Mouse (Mus musculus) heart, postnatal 0 days (tissue): Measurements from ENCODE around the gene Gm14308. TPM values are rescaled to one million over a fixed set of nuclear protein-coding genes. Genes with fewer than 3 reads are reported as not detected.
"Not testable (repeated sequence)": the region's sequence is repeated elsewhere in the genome, so short reads cannot be mapped to it uniquely, and the experiment has no call there.

Experiments used
- ATAC-seq: fragments of 200-750 bp; cut with Nextera tagmentation; 2 replicates; pipeline ENCODE4 v1.8.0; 2017; ENCODE audit warnings: low read depth, moderate number of reproducible peaks, moderate library complexity; ENCODE audit not compliant: insufficient read depth
- DNase-seq: peaks from one replicate; pipeline ENCODE4 v3.0.0-alpha.2; 2016; ENCODE audit warnings: low spot score
- H3K27ac ChIP-seq: fragments of 300-500 bp; sonication (generic); 2 replicates; pipeline ENCODE4 v1.5.1; 2014; ENCODE audit warnings: low read depth, mild to moderate bottlenecking
- H3K27me3 ChIP-seq: fragments of 300-500 bp; sonication (generic); 2 replicates; pipeline ENCODE4 v1.6.1; 2014; ENCODE audit warnings: low read length, mixed read lengths; ENCODE audit not compliant: control insufficient read depth, insufficient read depth
- H3K36me3 ChIP-seq: fragments of 300-500 bp; sonication (generic); replicated peaks from 2 replicates; pipeline ENCODE4 v1.6.1; 2014; ENCODE audit warnings: low read length, mixed read lengths; ENCODE audit not compliant: control insufficient read depth, insufficient read depth
- H3K4me1 ChIP-seq: fragments of 300-500 bp; sonication (generic); 2 replicates; pipeline ENCODE4 v1.6.1; 2014; ENCODE audit warnings: antibody characterized with exemption; ENCODE audit not compliant: control insufficient read depth, insufficient read depth
- H3K4me2 ChIP-seq: fragments of 300-500 bp; sonication (generic); 2 replicates; pipeline ENCODE4 v1.6.1; 2014; ENCODE audit warnings: low read depth, mild to moderate bottlenecking, low read length, moderate library complexity
- H3K4me3 ChIP-seq: fragments of 300-500 bp; sonication (generic); 2 replicates; pipeline ENCODE4 v1.5.1; 2014; ENCODE audit warnings: low read depth, low read length
- H3K9ac ChIP-seq: fragments of 300-500 bp; sonication (generic); replicated peaks from 2 replicates; pipeline ENCODE4 v1.6.1; 2014; ENCODE audit warnings: low read depth, low read length, mixed read lengths
- H3K9me3 ChIP-seq: fragments of 300-500 bp; sonication (generic); replicated peaks from 2 replicates; pipeline ENCODE4 v1.6.1; 2016; ENCODE audit warnings: low read length; ENCODE audit not compliant: control insufficient read depth
- WGBS: fragments of 180-500 bp; shearing (Covaris S2); extraction: QIAGEN DNeasy Blood & Tissue Kit; methylation state at CpG from one replicate; pipeline ENCODE4 v1.1.7; 2014; 5-methylcytosine and 5-hydroxymethylcytosine counted together
- polyA plus RNA-seq: library from polyadenylated mRNA; unstranded; fragments of >200 nt; fragmentation: Nextera tagmentation; extraction: Ambion mirVana; gene quantifications from 2 replicates; pipeline ENCODE4 v1.2.1, GENCODE M21; 2015
- total RNA-seq: library from RNA; depleted of rRNA; stranded (reverse); fragments of >200 nt; gene quantifications from 2 replicates; pipeline ENCODE4 v1.2.3, GENCODE M21; 2014; ENCODE audit warnings: low replicate concordance; rRNA removed

Gene Gm14308
- total RNA-seq, result 33.2 TPM in 1 of 2 replicates, not detected in the other
- polyA plus RNA-seq, result 1.7 and 13.8 TPM in 2 replicates

GRCm38 (mm10) chr2:176636244-176636643, at the start of gene Gm14308:
Gene Gm14308, minus strand, starts transcription at chr2:176636344.
- H3K27ac ChIP-seq, H3K27me3 ChIP-seq, H3K4me2 ChIP-seq, H3K9ac ChIP-seq, H3K4me3 ChIP-seq, H3K36me3 ChIP-seq, ATAC-seq, H3K9me3 ChIP-seq, H3K4me1 ChIP-seq, DNase-seq: not testable (repeated sequence)
- WGBS, result no CpG with 5 or more reads among the region's 4 CpGs

- H3K27me3 ChIP-seq, ATAC-seq, H3K4me2 ChIP-seq, H3K9me3 ChIP-seq, H3K9ac ChIP-seq, DNase-seq, H3K4me1 ChIP-seq, H3K36me3 ChIP-seq, H3K4me3 ChIP-seq, H3K27ac ChIP-seq: not testable (repeated sequence)
- WGBS, result no CpG with 5 or more reads among the region's 6 CpGs
These were observed 34.1 kb upstream of the Gm14308 start, which contains the start of gene Zfp973 for GRCm38 (mm10) chr2:176670222-176670621. Gene Zfp973, plus strand, starts transcription at chr2:176670522.

Other genes starting within 250 kb of the Gm14308 start
- gene Gm14435, start 212.8 kb downstream of the Gm14308 start, total RNA-seq, result 5.9 TPM in 1 of 2 replicates, not detected in the other
- 10.3 and 11.2 TPM in 2 replicates for gene Gm14435, start 212.8 kb downstream of the Gm14308 start, polyA plus RNA-seq
- gene Gm14434, start 149.6 kb downstream of the Gm14308 start, total RNA-seq, result 4.6 TPM in 1 of 2 replicates, not detected in the other
- gene Gm14434, start 149.6 kb downstream of the Gm14308 start, polyA plus RNA-seq, result 5.1 and 18.1 TPM in 2 replicates
- 15.3 TPM in 1 of 2 replicates, not detected in the other for gene Zfp967, start 115.3 kb downstream of the Gm14308 start, total RNA-seq
- gene Zfp967, start 115.3 kb downstream of the Gm14308 start, polyA plus RNA-seq, result not detected in 2 replicates
- 6.1 and 11.8 TPM in 2 replicates for gene Zfp973, start 34.2 kb upstream of the Gm14308 start, total RNA-seq
- gene Zfp973, start 34.2 kb upstream of the Gm14308 start, polyA plus RNA-seq, result 6.1 and 7.2 TPM in 2 replicates
- 17.0 and 21.6 TPM in 2 replicates for gene Gm14305, start 72.0 kb upstream of the Gm14308 start, total RNA-seq
- gene Gm14305, start 72.0 kb upstream of the Gm14308 start, polyA plus RNA-seq, result 20.0 and 21.7 TPM in 2 replicates
- gene Gm14295, start 162.3 kb upstream of the Gm14308 start, total RNA-seq, result 7.0 and 10.2 TPM in 2 replicates
- 13.5 and 18.4 TPM in 2 replicates for gene Gm14295, start 162.3 kb upstream of the Gm14308 start, polyA plus RNA-seq
- not detected in 2 replicates for gene Gm14408, start 194.8 kb upstream of the Gm14308 start, total RNA-seq
- gene Gm14408, start 194.8 kb upstream of the Gm14308 start, polyA plus RNA-seq, result not detected in 2 replicates